Mouse (Mus musculus): Measurements from ENCODE around the gene Rhov. TPM values are rescaled to one million over a fixed set of nuclear protein-coding genes. Genes with fewer than 3 reads are reported as not detected.
A peak's percentile ranks its signal among the peaks of the same experiment; 100 is the strongest.

The Rhov gene
- polyA plus RNA-seq (2012; ENCODE audit: insufficient read depth, insufficient read length, missing spikeins), result not detected in 2 replicates

GRCm38 (mm10) chr2:119270643-119271331, at the start of gene Rhov:
Gene Rhov (minus strand): TSS chr2:119271272.
- Histone ChIP-seq H3K4me3 (ENCODE audit: insufficient read depth, low read depth, low read length) (peak within 1 kb of the TSS; percentile 55), H3K27ac (replicated peaks; ENCODE audit: low read depth, low read length) (no peak within 1 kb of the TSS), H3K4me1 (ENCODE audit: control insufficient read depth, insufficient read depth, insufficient read length, low read length) (no peaks in the 10 kb centered on the region)

- Histone ChIP-seq H3K4me3 (ENCODE audit: insufficient read depth, low read depth, low read length) (no peak overlapping the region), H3K4me1 (ENCODE audit: control insufficient read depth, insufficient read depth, insufficient read length, low read length) (peaks cover 23% of the 10 kb centered on the region), H3K27ac (replicated peaks; ENCODE audit: low read depth, low read length) (no peak overlapping the region; the same call in 1 of the 2 replicates)
Observed at GRCm38 (mm10) chr2:119320571-119320970, 49.5 kb upstream of the Rhov start.

DNA sequence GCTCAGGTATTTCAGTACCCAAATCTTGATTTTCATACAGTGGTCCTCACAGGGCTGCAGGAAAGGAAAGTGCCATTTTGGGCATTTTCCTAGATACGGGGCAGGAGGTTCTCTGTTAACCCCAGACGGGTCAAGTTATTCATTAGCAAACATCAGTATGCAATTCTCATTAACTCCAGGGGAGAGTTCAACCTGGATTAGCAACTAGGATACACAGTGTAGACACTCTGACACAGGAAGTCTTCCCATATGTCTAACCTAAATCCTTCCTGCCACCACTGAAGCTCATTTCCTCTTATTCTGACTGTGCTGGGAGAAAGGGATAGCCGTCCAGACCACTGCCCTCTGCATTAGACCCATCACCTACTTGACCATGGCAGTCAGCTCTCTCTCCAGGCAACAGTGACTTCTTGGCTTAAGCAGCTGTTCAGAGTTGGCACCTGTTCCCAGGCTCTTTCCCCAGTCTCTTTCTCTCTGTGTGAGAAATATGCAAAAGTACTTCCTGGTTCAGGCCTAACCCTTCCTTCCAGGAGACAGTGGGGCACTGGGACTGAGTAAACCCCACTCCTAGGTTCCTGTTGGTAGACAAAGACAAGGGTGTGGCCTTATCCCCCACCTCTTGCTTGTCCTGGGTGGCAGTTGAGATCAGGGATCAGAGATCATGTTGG, 47.1 kb upstream of the Rhov start:
- Histone ChIP-seq H3K4me1 (ENCODE audit: control insufficient read depth, insufficient read depth, insufficient read length, low read length) (peaks cover 35% of the 10 kb centered on the region), H3K4me3 (ENCODE audit: insufficient read depth, low read depth, low read length) (no peak overlapping the region), H3K27ac (replicated peaks; ENCODE audit: low read depth, low read length) (peak overlapping the region; percentile 77)

DNA sequence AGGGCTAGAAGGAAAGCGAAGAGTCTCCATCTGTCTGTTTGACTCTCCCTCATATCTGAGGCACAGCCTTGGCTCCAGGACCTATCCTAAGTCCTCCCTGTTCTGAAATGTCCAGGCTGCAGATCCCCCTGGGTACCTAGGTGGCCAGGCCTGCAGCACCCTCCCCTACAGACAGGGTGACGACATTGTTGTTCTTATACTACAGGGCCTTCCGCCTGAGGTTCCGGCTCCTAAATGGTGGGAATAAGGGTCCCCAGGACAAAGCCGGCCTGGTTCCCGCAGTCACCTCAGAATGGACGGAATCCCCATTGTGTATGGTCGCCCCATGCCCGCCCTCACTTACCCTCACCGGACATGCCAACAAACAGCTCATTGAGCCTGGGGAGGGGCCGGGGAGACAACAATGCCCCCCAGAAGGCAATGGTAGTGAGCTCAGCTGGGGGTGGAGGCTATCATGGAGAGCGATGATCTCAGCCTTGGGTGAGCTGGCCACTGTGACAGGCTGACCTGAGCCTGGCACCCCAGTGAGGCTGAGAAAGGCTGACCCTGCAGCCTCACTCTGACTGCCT, 43.8 kb upstream of the Rhov start:
- H3K4me1 ChIP-seq (ENCODE audit: control insufficient read depth, insufficient read depth, insufficient read length, low read length), result peaks cover 42% of the 10 kb centered on the region
- H3K4me3 ChIP-seq (ENCODE audit: insufficient read depth, low read depth, low read length), result no peak overlapping the region
- peak overlapping the region; percentile 92 for H3K27ac ChIP-seq (replicated peaks; ENCODE audit: low read depth, low read length)

DNA sequence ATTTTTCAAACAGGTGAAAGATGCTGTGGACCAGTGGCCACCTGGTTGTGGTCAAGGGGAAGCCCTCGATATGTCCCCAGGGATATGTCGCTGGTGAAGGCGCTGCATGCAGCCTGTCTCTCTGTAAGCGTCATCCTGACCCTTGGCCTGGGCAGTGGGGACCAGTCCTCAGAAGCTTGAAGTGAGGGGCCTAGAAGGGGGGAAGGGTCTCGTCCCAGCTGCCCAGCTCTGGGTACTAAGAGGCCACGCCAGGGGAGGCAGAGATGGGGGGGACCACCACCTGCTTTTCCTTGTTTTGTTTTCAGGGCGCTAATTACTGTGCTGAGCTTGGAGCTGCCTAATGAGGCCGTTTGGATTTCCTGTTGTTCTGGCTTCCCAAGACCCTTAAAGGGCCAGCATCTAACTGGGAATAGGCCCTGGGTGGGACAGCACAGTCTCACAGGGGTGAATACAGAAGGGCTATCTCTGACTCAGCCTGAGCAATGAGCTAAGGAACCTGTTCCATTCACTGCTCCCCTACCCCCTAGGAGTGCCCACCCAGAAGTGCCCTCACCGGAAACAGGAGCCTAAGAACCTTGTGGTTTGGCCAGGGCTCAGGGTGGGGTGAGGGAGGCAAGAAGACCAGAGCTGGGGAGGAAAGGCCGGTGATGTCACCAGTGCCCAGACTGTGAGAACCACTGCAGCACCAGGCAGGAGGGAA, 42.9 kb upstream of the Rhov start:
- Histone ChIP-seq H3K4me1 (ENCODE audit: control insufficient read depth, insufficient read depth, insufficient read length, low read length) (peaks cover 46% of the 10 kb centered on the region), H3K27ac (replicated peaks; ENCODE audit: low read depth, low read length) (peak overlapping the region; percentile 92), H3K4me3 (ENCODE audit: insufficient read depth, low read depth, low read length) (peak overlapping the region; percentile 37)

GRCm38 (mm10) chr2:119312380-119312958, 41.4 kb upstream of the Rhov start:
- Histone ChIP-seq H3K4me1 (ENCODE audit: control insufficient read depth, insufficient read depth, insufficient read length, low read length) (peaks cover 39% of the 10 kb centered on the region), H3K4me3 (ENCODE audit: insufficient read depth, low read depth, low read length) (no peak overlapping the region), H3K27ac (replicated peaks; ENCODE audit: low read depth, low read length) (peak overlapping the region; percentile 65)

DNA sequence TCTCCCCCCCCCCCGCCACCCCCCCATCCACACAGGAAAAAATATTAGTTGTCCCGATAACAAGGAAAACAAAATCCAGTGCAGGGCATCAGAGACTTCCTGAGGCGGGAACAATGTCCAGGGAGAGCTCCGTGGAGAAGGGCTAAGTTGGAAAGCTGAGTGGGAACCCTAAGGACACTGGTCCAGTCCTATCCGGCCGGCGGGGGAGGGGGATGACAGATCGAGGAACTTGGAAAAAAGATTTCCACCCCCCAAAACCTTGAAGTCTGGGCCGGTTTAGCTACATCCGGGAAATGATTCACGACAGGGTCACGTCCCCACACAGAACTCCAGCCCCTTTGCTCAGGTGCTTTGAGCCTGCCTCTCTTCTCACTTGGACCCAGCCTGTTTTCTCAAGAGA, 40.5 kb upstream of the Rhov start:
- Histone ChIP-seq H3K4me1 (ENCODE audit: control insufficient read depth, insufficient read depth, insufficient read length, low read length) (peaks cover 39% of the 10 kb centered on the region), H3K27ac (replicated peaks; ENCODE audit: low read depth, low read length) (peak overlapping the region; percentile 65), H3K4me3 (ENCODE audit: insufficient read depth, low read depth, low read length) (no peak overlapping the region)

DNA sequence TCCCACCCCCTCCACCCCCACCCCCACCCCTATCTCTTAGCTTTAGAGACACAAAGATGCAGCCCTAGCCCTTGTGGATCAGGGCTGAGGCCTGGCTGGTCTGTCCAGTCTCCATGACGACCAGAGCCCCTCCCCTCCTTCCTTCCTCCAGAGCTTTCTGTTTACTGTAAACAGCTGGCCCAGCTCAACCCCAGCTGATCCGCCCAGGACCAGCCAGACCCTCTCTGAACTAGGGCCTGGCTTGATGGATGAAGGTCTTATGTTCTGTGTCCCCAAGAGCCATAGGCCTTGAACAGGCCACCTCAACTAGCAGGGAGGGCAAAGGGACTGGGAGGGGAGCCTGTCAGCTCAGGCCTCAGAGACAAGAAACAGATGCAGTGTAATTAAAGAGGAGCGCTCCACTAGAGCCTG, 33.7 kb upstream of the Rhov start:
- Histone ChIP-seq H3K4me3 (ENCODE audit: insufficient read depth, low read depth, low read length) (no peak overlapping the region), H3K27ac (replicated peaks; ENCODE audit: low read depth, low read length) (peak overlapping the region; percentile 23; the same call in 1 of the 2 replicates), H3K4me1 (ENCODE audit: control insufficient read depth, insufficient read depth, insufficient read length, low read length) (peaks cover 31% of the 10 kb centered on the region)

DNA sequence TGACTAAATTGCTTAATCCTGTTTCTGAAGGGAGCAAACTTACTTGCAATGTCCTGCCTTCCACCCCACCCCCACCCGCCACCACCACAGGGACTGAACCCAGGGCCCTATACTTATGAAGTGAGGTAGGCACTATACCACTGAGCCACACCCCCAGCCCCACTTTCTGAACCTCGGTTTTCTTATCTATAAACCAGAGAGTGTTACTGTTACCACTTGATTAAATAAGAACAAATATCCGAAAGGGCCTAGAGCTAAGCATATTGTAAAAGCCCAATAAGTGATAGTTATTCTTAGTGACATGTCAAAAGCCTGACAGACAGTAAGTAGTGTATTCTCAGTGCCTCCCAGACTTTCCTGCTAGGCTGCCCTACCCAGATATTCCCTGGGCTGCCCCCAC, 33.3 kb upstream of the Rhov start:
- Histone ChIP-seq H3K27ac (replicated peaks; ENCODE audit: low read depth, low read length) (no peak overlapping the region), H3K4me3 (ENCODE audit: insufficient read depth, low read depth, low read length) (no peak overlapping the region), H3K4me1 (ENCODE audit: control insufficient read depth, insufficient read depth, insufficient read length, low read length) (peaks cover 30% of the 10 kb centered on the region)

- peaks cover 38% of the 10 kb centered on the region for H3K4me1 ChIP-seq (ENCODE audit: control insufficient read depth, insufficient read depth, insufficient read length, low read length)
- peak overlapping the region; percentile 23; the same call in 1 of the 2 replicates for H3K27ac ChIP-seq (replicated peaks; ENCODE audit: low read depth, low read length)
- no peak overlapping the region for H3K4me3 ChIP-seq (ENCODE audit: insufficient read depth, low read depth, low read length)
Observed at GRCm38 (mm10) chr2:119302876-119303275, 31.8 kb upstream of the Rhov start.

GRCm38 (mm10) chr2:119300819-119301493, 29.9 kb upstream of the Rhov start:
- Histone ChIP-seq H3K4me1 (ENCODE audit: control insufficient read depth, insufficient read depth, insufficient read length, low read length) (peaks cover 38% of the 10 kb centered on the region), H3K4me3 (ENCODE audit: insufficient read depth, low read depth, low read length) (no peak overlapping the region), H3K27ac (replicated peaks; ENCODE audit: low read depth, low read length) (peak overlapping the region; percentile 98)

DNA sequence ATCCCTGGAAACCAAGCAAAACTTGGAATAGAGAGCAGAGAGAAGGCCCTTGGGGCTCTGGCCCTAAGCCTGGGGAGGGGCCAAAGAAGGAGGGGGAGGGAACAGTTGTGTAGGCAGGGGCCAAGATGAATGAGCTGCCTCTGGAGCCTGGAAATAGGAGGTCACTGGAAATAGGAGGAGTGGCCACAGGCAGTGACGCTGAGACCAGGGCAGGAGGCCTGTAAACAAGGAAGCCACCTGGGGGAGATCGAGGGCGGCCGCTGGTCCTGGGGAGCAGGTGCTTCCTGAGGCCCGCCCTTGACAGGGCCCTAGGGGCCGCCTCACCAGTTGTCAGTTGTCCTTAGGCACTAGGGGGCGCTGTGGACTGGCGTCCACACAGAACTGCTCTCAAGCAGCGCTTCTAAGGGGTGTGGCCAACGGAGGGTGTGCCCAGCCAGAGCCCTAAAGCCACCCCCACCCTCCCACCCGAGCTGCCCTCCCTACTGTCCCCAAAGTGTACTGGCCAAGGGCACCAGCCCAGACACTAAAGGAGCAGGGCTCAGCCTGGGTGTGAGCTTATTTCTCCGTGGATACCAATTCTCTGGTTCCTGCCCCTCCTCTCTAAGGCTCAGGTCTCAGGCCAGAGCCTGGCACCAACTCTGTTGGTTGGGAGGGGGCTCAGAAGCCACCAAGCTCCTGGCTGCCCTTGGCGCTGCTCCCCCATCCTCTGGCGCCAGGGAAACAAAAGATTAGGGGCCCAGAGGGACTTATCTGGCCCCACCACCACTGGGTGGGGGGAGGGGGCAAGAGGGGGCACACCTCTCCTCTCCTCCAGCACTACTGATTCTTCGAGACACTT, 29.1 kb upstream of the Rhov start:
- peaks cover 35% of the 10 kb centered on the region for H3K4me1 ChIP-seq (ENCODE audit: control insufficient read depth, insufficient read depth, insufficient read length, low read length)
- H3K27ac ChIP-seq (replicated peaks; ENCODE audit: low read depth, low read length), result peak overlapping the region; percentile 98
- peak overlapping the region; percentile 54 for H3K4me3 ChIP-seq (ENCODE audit: insufficient read depth, low read depth, low read length)

DNA sequence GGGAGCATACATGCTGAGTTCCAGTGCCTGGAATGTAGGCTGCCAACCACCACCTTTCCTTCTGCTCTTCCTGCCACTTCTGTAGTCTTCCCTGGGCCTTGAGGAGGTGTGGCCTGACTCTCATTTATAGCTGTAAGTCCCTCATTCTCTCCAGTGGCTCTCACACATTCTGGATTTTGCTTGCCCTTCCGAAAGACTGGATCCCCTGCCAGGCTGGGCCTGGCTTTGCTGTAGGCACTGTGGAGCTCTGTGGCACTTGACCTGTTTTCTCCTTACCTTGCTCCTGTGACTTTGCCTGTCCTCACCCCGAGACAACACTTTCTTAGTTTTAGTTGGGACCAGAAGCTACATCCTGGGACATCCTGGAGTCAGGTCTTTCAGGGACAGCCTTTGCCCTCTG, 27.8 kb upstream of the Rhov start:
- no peak overlapping the region for H3K4me3 ChIP-seq (ENCODE audit: insufficient read depth, low read depth, low read length)
- peak overlapping the region; percentile 97 for H3K27ac ChIP-seq (replicated peaks; ENCODE audit: low read depth, low read length)

DNA sequence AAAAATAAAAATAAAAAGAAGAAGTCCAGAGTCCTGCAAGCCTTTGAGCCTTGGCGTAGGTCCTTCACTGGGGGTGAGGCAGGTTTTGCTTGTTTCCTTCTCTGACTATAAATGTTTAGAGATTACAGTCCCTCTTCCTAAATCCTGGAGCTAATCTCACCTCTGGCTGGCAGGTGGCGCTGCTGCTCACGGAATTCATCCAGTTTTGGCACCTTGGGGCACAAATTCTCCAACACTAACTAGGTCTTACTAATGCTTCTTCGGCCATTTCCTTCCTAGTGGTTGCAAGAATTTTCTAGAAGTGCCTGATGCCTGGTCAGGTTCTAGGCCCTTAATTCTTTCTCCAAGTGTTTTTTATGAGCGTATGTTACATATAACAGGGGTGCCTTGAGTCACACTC, 27.3 kb upstream of the Rhov start:
- Histone ChIP-seq H3K4me3 (ENCODE audit: insufficient read depth, low read depth, low read length) (no peak overlapping the region), H3K4me1 (ENCODE audit: control insufficient read depth, insufficient read depth, insufficient read length, low read length) (peaks cover 28% of the 10 kb centered on the region), H3K27ac (replicated peaks; ENCODE audit: low read depth, low read length) (peak overlapping the region; percentile 97)

More for the DNA sequence above, 27.8 kb upstream of the Rhov start:
- peaks cover 31% of the 10 kb centered on the region for H3K4me1 ChIP-seq (ENCODE audit: control insufficient read depth, insufficient read depth, insufficient read length, low read length)
